Mouse (Mus musculus): ENCODE data around the gene H2afj. TPM values are rescaled to one million over a fixed set of nuclear protein-coding genes. Genes with fewer than 3 reads are reported as not detected.

Gene H2afj
- polyA plus RNA-seq, 1 experiment from 2014 or later: 190 TPM

- no peak overlapping the region; the same call in 1 of the 2 replicates for H3K9ac ChIP-seq
- WGBS: 27% methylated on average over 18 of the region's 18 CpGs
Observed at GRCm38 (mm10) chr6:136807395-136808013, 540 bp upstream of the H2afj start.

DNA sequence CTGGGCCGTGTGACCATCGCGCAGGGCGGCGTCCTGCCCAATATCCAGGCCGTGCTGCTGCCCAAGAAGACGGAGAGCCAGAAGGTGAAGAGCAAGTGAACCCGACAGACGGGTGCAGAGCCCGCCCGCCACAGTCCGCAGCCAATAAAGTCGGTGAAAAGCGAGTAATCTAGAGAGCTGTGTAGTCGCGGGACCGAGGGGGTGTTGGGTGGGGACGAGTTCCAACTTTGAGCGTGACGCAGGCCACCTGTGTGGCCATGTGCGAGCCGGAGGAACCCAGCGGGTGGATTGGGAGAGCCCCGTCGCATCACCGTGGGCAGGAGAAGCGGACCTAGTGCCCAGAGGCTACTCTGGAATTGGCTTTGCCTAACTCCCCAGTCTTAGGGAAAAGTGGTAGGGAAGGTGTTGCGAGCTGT is 595 bp downstream of the H2afj start:
- Histone ChIP-seq H3K4me2 (peak overlapping the region; percentile 81), H3K4me3 (replicated peaks) (peak overlapping the region; percentile 76), H3K36me3 (peaks cover 19% of the 10 kb centered on the region; the same call in 1 of the 2 replicates), H3K9me3 (no peaks in the 10 kb centered on the region), H3K9ac (peak overlapping the region; percentile 61), H3K4me1 (peaks cover 15% of the 10 kb centered on the region; the same call in 1 of the 2 replicates), H3K27me3 (replicated peaks) (no peaks in the 10 kb centered on the region), H3K27ac (peak overlapping the region; percentile 84)
- 1% methylated on average over 28 of the region's 28 CpGs for WGBS
- no peak for ATAC-seq (ENCODE audit: insufficient read depth, low FRiP score, low read depth)

More at GRCm38 (mm10) chr6:136807395-136808013, 540 bp upstream of the H2afj start:
- peaks cover 14% of the 10 kb centered on the region; the same call in 1 of the 2 replicates for H3K36me3 ChIP-seq
- ATAC-seq (ENCODE audit: insufficient read depth, low FRiP score, low read depth): no peak
- H3K4me2 ChIP-seq: peak overlapping the region; percentile 81
- H3K4me1 ChIP-seq: peaks cover 20% of the 10 kb centered on the region; the same call in 1 of the 2 replicates
- no peaks in the 10 kb centered on the region for H3K9me3 ChIP-seq
- H3K27ac ChIP-seq: peak overlapping the region; percentile 94
- no peaks in the 10 kb centered on the region for H3K27me3 ChIP-seq (replicated peaks)
- H3K4me3 ChIP-seq (replicated peaks): peak overlapping the region; percentile 76

DNA sequence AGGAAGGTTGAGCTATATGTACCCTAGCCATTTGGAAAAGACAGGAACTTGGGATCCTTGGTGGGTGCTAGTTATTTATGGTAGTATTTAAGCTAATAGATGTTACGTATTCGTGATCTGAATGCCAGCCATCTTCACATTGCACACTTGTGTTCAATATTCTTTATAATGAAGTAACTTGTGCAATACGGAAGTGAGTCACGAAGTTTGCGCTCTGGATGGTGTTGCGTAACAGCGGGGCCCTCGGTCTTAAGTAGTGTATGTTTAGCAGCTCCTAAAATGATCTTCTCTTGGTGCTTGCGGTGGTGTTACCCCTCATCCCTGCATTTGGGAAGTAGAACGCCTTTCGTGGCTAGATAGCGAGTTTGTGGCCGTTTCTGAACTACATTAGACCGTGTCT is 1.0 kb downstream of the H2afj start:
- H3K27ac ChIP-seq: peak overlapping the region; percentile 84
- no peak for ATAC-seq (ENCODE audit: insufficient read depth, low FRiP score, low read depth)
- peaks cover 15% of the 10 kb centered on the region; the same call in 1 of the 2 replicates for H3K4me1 ChIP-seq

DNA sequence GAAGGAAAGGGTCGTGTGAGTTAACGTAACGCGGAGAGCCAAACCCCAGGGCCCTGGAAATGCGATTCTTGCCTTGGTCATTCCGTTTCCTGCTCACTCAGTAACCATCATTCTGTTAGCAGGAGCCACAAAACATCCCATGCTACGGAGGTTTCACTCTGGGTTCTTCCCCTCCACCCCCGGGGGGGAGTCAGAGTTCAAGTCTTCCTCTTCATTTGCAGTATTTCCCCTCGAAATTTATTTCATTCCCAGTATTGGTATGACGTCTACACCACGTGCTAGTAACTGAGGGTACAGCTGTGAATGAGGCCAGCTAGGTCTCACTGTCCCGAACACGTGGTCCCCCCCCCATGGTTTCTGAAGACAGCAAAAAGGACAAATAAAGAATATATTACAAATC is 1.6 kb downstream of the H2afj start:
- no peak overlapping the region for H3K27ac ChIP-seq
- WGBS: 65% methylated on average over 13 of the region's 13 CpGs
- no peak overlapping the region; the same call in 1 of the 2 replicates for H3K9ac ChIP-seq
- H3K36me3 ChIP-seq: peaks cover 29% of the 10 kb centered on the region
- peak overlapping the region; percentile 76 for H3K4me3 ChIP-seq (replicated peaks)
- ATAC-seq (ENCODE audit: insufficient read depth, low FRiP score, low read depth): no peak
- H3K9me3 ChIP-seq: no peaks in the 10 kb centered on the region
- H3K27me3 ChIP-seq (replicated peaks): no peaks in the 10 kb centered on the region
- peak overlapping the region; percentile 81 for H3K4me2 ChIP-seq
- H3K4me1 ChIP-seq: peaks cover 15% of the 10 kb centered on the region; the same call in 1 of the 2 replicates

More for the DNA sequence above, 1.0 kb downstream of the H2afj start:
- Histone ChIP-seq H3K4me3 (replicated peaks) (peak overlapping the region; percentile 76), H3K4me2 (peak overlapping the region; percentile 81), H3K27me3 (replicated peaks) (no peaks in the 10 kb centered on the region), H3K9ac (peak overlapping the region; percentile 61), H3K9me3 (no peaks in the 10 kb centered on the region), H3K36me3 (peaks cover 23% of the 10 kb centered on the region)
- WGBS: 17% methylated on average over 14 of the region's 14 CpGs

- Histone ChIP-seq H3K4me2 (no peak overlapping the region), H3K9ac (no peak overlapping the region), H3K27me3 (replicated peaks) (no peaks in the 10 kb centered on the region), H3K36me3 (peaks cover 41% of the 10 kb centered on the region), H3K9me3 (no peaks in the 10 kb centered on the region), H3K4me1 (0 out of 2 replicates have a peak, but pooled peaks cover 11% of the 10 kb centered on the region), H3K27ac (peak overlapping the region; percentile 45; the same call in 1 of the 2 replicates), H3K4me3 (replicated peaks) (no peak overlapping the region)
- ATAC-seq (ENCODE audit: insufficient read depth, low FRiP score, low read depth): no peak
- 81% methylated on average over 10 of the region's 10 CpGs for WGBS
Observed at GRCm38 (mm10) chr6:136811196-136811595, 3.2 kb downstream of the H2afj start.

DNA sequence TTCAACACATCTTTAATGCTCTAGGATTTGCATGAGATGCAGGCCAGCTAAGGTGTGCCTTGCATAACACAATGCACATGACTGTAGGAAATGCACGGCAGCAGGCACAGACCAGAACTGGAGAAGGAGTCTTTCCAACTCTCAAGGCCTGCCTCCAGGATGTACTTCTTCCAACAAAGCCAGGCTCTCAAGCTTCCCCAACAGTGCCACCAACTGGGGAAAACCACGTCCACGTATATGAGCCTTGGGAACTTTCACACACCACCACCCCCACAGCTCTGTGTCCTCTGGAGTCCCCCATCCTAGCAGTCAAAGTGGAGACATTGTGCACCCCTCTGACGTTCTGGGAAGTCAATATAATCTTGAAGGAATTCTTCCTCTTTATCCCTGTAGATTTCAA is 5.1 kb downstream of the H2afj start:
- WGBS: 35% methylated on average over 4 of the region's 4 CpGs
- no peaks in the 10 kb centered on the region for H3K9me3 ChIP-seq
- peak overlapping the region; percentile 8; the same call in 1 of the 2 replicates for H3K27ac ChIP-seq
- no peaks in the 10 kb centered on the region for H3K27me3 ChIP-seq (replicated peaks)
- H3K9ac ChIP-seq: no peak overlapping the region
- H3K4me2 ChIP-seq: no peak overlapping the region
- ATAC-seq (ENCODE audit: insufficient read depth, low FRiP score, low read depth): no peak
- 0 out of 2 replicates have a peak, but pooled peaks cover 7% of the 10 kb centered on the region for H3K4me1 ChIP-seq
- peaks cover 59% of the 10 kb centered on the region for H3K36me3 ChIP-seq
- no peak overlapping the region for H3K4me3 ChIP-seq (replicated peaks)

GRCm38 (mm10) chr6:136815381-136815780 is 7.3 kb downstream of the H2afj start:
- peaks cover 74% of the 10 kb centered on the region for H3K36me3 ChIP-seq
- no peak overlapping the region for H3K27ac ChIP-seq
- no peak overlapping the region for H3K4me3 ChIP-seq (replicated peaks)
- H3K4me1 ChIP-seq: no peaks in the 10 kb centered on the region
- no peaks in the 10 kb centered on the region for H3K27me3 ChIP-seq (replicated peaks)
- no peak for ATAC-seq (ENCODE audit: insufficient read depth, low FRiP score, low read depth)
- WGBS: 92% methylated on average over 7 of the region's 7 CpGs
- no peak overlapping the region for H3K9ac ChIP-seq
- H3K4me2 ChIP-seq: no peak overlapping the region
- H3K9me3 ChIP-seq: no peaks in the 10 kb centered on the region

DNA sequence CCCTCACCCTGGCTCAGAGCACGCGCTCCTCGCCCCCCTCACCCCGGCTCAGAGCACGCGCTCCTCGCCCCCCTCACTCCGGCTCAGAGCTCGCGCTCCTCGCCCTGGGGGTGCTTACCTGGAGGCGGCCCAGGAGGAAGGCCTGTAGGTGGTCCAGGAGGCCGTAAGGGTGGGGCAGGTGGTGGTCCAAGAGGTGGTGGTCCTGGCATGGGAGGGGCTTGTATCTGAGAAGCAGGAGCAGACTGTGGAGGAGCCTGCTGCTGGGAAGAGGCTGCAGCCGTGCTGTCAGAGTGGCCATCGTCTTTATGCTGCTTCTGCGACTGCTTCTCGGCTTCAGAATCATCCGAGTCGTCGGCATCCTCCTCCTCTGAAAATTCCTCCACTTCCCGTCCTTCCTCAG is 8.8 kb downstream of the H2afj start:
- H3K27me3 ChIP-seq (replicated peaks): no peaks in the 10 kb centered on the region
- H3K4me1 ChIP-seq: no peaks in the 10 kb centered on the region
- 93% methylated on average over 21 of the region's 21 CpGs for WGBS
- no peak overlapping the region for H3K9ac ChIP-seq
- H3K4me2 ChIP-seq: no peak overlapping the region
- no peaks in the 10 kb centered on the region for H3K9me3 ChIP-seq
- peaks cover 84% of the 10 kb centered on the region for H3K36me3 ChIP-seq
- no peak overlapping the region for H3K27ac ChIP-seq
- H3K4me3 ChIP-seq (replicated peaks): no peak overlapping the region
- no peak for ATAC-seq (ENCODE audit: insufficient read depth, low FRiP score, low read depth)

DNA sequence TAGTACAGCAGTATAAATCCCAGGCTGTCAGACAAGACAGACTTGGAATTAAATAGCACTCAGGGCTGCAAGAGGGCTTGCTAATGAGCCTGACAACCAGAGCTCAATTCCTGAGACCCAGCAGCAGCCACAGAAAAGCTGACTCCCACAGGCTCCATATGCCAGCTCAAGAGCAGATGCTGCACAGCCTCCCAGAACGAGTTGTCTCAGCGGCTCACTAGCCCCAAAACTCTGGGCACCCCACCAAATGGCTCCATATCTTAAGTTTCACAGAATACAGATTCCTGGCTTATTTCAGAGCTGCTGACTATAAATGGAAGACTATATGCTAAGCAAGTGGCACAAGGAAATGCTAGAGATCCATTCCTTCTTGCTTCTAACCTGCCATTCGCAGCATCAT is 9.5 kb downstream of the H2afj start:
- H3K27ac ChIP-seq: no peak overlapping the region
- no peak for ATAC-seq (ENCODE audit: insufficient read depth, low FRiP score, low read depth)
- H3K4me2 ChIP-seq: no peak overlapping the region
- no peaks in the 10 kb centered on the region for H3K9me3 ChIP-seq
- no peaks in the 10 kb centered on the region for H3K27me3 ChIP-seq (replicated peaks)
- no peak overlapping the region for H3K4me3 ChIP-seq (replicated peaks)
- H3K36me3 ChIP-seq: peaks cover 85% of the 10 kb centered on the region
- 95% methylated on average over 3 of the region's 3 CpGs for WGBS
- no peaks in the 10 kb centered on the region for H3K4me1 ChIP-seq
- no peak overlapping the region for H3K9ac ChIP-seq

- H3K4me3 ChIP-seq (replicated peaks): no peak overlapping the region
- H3K9ac ChIP-seq: no peak overlapping the region
- ATAC-seq (ENCODE audit: insufficient read depth, low FRiP score, low read depth): no peak
- H3K4me2 ChIP-seq: no peak overlapping the region
- no peaks in the 10 kb centered on the region for H3K27me3 ChIP-seq (replicated peaks)
- H3K27ac ChIP-seq: no peak overlapping the region
- 96% methylated on average over 21 of the region's 21 CpGs for WGBS
- H3K36me3 ChIP-seq: peaks cover 82% of the 10 kb centered on the region
- no peaks in the 10 kb centered on the region for H3K4me1 ChIP-seq
- no peaks in the 10 kb centered on the region for H3K9me3 ChIP-seq
Observed at GRCm38 (mm10) chr6:136820381-136820780, 12.3 kb downstream of the H2afj start.

GRCm38 (mm10) chr6:136821086-136821485 is 13.0 kb downstream of the H2afj start:
- Histone ChIP-seq H3K9me3 (no peaks in the 10 kb centered on the region), H3K27me3 (replicated peaks) (no peaks in the 10 kb centered on the region), H3K36me3 (peaks cover 77% of the 10 kb centered on the region), H3K4me1 (no peaks in the 10 kb centered on the region), H3K9ac (no peak overlapping the region), H3K4me2 (no peak overlapping the region), H3K27ac (no peak overlapping the region), H3K4me3 (replicated peaks) (no peak overlapping the region)
- WGBS: 92% methylated on average over 18 of the region's 18 CpGs
- ATAC-seq (ENCODE audit: insufficient read depth, low FRiP score, low read depth): no peak

- 91% methylated on average over 8 of the region's 8 CpGs for WGBS
- H3K9ac ChIP-seq: no peak overlapping the region
- no peak overlapping the region for H3K4me2 ChIP-seq
- no peaks in the 10 kb centered on the region for H3K9me3 ChIP-seq
- no peak for ATAC-seq (ENCODE audit: insufficient read depth, low FRiP score, low read depth)
- H3K4me3 ChIP-seq (replicated peaks): no peak overlapping the region
- no peaks in the 10 kb centered on the region for H3K27me3 ChIP-seq (replicated peaks)
- peaks cover 43% of the 10 kb centered on the region for H3K36me3 ChIP-seq
- no peak overlapping the region for H3K27ac ChIP-seq
- no peaks in the 10 kb centered on the region for H3K4me1 ChIP-seq
Observed at GRCm38 (mm10) chr6:136824987-136825386, 16.9 kb downstream of the H2afj start.
